Mouse (Mus musculus) embryonic fibroblast, embryonic 13.5 days (primary cell): ENCODE measurements at regions not wholly inside any gene's neighbourhood (a gene's known extent, or its start where the extent isn't known, plus 50 kb on each side); places are given as distances from the start of the nearest gene placed in this dataset.

Experiments
- CTCF ChIP-seq: IDR thresholded peaks from 2 replicates; pipeline ENCODE4 v1.5.1; 2011; ENCODE audit warnings: mild to moderate bottlenecking, control low read depth, low read length, moderate library complexity, borderline replicate concordance; ENCODE audit not compliant: insufficient read depth
- POLR2A ChIP-seq: IDR thresholded peaks from 2 replicates; pipeline ENCODE4 v1.6.1; 2011; ENCODE audit warnings: low read depth, mild to moderate bottlenecking, control low read depth, low read length, moderate library complexity

DNA sequence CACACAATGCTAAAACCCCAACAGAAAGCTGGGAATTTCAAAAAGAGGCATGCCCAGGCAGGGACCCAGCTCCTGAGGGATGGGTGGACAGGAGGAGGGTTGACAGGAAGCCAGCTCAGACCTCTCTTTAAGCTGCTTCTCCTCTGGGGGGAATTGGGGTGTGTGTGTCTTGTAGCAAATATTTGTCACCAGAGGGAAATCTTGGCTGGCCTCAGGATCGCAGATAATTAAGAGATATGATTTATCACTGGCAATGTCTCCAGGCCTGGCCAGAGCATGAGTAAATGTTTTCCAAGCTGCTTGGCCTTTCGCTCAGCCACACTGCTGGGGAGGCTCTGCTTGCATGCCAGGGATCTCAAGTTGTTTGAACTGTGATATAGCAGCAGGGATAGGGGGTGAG, 189.6 kb upstream of the Klf4 start:
- TF ChIP-seq POLR2A = no peak
- TF ChIP-seq CTCF = no peak
